Mouse (Mus musculus) hindbrain, embryonic 12.5 days (tissue): ENCODE data around the gene Gm45808. TPM values are rescaled to one million over a fixed set of nuclear protein-coding genes. Genes with fewer than 3 reads are reported as not detected.
A peak's percentile ranks its signal among the peaks of the same experiment; 100 is the strongest.

Source experiments
- ATAC-seq: fragments of 200-750 bp; cut with Nextera tagmentation; 2 replicates; pipeline ENCODE4 v1.8.0; 2017; ENCODE audit warnings: moderate TSS enrichment; ENCODE audit not compliant: low FRiP score
- H3K27ac ChIP-seq: fragments of 300-500 bp; sonication (generic); 2 replicates; pipeline ENCODE4 v1.5.1; 2016; ENCODE audit warnings: mild to moderate bottlenecking
- H3K27me3 ChIP-seq: fragments of 300-500 bp; sonication (generic); 2 replicates; pipeline ENCODE4 v1.6.1; 2016; ENCODE audit warnings: mild to moderate bottlenecking
- H3K36me3 ChIP-seq: fragments of 300-500 bp; sonication (generic); 2 replicates; pipeline ENCODE4 v1.6.1; 2016; ENCODE audit warnings: mild to moderate bottlenecking
- H3K4me1 ChIP-seq: fragments of 300-500 bp; sonication (generic); 2 replicates; pipeline ENCODE4 v1.6.1; 2016
- H3K4me2 ChIP-seq: fragments of 300-500 bp; sonication (generic); replicated peaks from 2 replicates; pipeline ENCODE4 v1.6.1; 2016; ENCODE audit warnings: mild to moderate bottlenecking
- H3K4me3 ChIP-seq: fragments of 300-500 bp; sonication (generic); 2 replicates; pipeline ENCODE4 v1.5.1; 2016; ENCODE audit warnings: mild to moderate bottlenecking
- H3K9ac ChIP-seq: fragments of 300-500 bp; sonication (generic); 2 replicates; pipeline ENCODE4 v1.6.1; 2016; ENCODE audit warnings: mild to moderate bottlenecking, moderate library complexity
- H3K9me3 ChIP-seq: fragments of 300-500 bp; sonication (generic); replicated peaks from 2 replicates; pipeline ENCODE4 v1.6.1; 2016; ENCODE audit warnings: mild to moderate bottlenecking
- WGBS: fragments of 180-500 bp; shearing (Covaris S2); methylation state at CpG from one replicate; pipeline ENCODE4 v1.1.7; 2016; 5-methylcytosine and 5-hydroxymethylcytosine counted together
- microRNA-seq: library from miRNA; unstranded; fragments of <30 nt; microRNA quantifications from one replicate; pipeline ENCODE4, GENCODE M21; 2017
- polyA plus RNA-seq: library from polyadenylated mRNA; unstranded; fragments of >200 nt; fragmentation: Nextera tagmentation; extraction: Ambion mirVana; gene quantifications from 2 replicates; pipeline ENCODE4 v1.2.1, GENCODE M21; 2016

Gm45808 gene
- polyA plus RNA-seq, 1 experiment from 2014 or later, result not detected

GRCm38 (mm10) chr7:45435038-45435437 is 51.6 kb downstream of the Gm45808 start:
- peak overlapping the region; percentile 88 for H3K4me3 ChIP-seq
- no peaks in the 10 kb centered on the region for H3K9me3 ChIP-seq
- peaks cover 26% of the 10 kb centered on the region for H3K36me3 ChIP-seq
- peaks cover 44% of the 10 kb centered on the region for H3K4me1 ChIP-seq
- peak overlapping the region; percentile 99 for H3K4me2 ChIP-seq
- no peaks in the 10 kb centered on the region for H3K27me3 ChIP-seq
- no peak for ATAC-seq
- WGBS, result 5% methylated on average over 16 of the region's 16 CpGs
- H3K9ac ChIP-seq, result peak overlapping the region; percentile 62
- H3K27ac ChIP-seq, result peak overlapping the region; percentile 14; the same call in 1 of the 2 replicates

GRCm38 (mm10) chr7:45434203-45435015 is 52.2 kb downstream of the Gm45808 start, which contains the start of gene Gys1:
Gys1 (plus strand) TSS chr7:45434844.
- under 1% methylated on average over 45 of the region's 45 CpGs for WGBS
- Histone ChIP-seq H3K9me3 (no peaks in the 10 kb centered on the region), H3K9ac (peak within 1 kb of the TSS; percentile 89), H3K4me1 (peaks cover 44% of the 10 kb centered on the region), H3K4me3 (peak within 1 kb of the TSS; percentile 88), H3K27me3 (no peaks in the 10 kb centered on the region), H3K36me3 (peaks cover 27% of the 10 kb centered on the region), H3K27ac (peak within 1 kb of the TSS; percentile 92), H3K4me2 (peak within 1 kb of the TSS; percentile 99)
- ATAC-seq, result peak; percentile 97

- H3K9ac ChIP-seq, result peak overlapping the region; percentile 89
- peaks cover 44% of the 10 kb centered on the region for H3K4me1 ChIP-seq
- H3K9me3 ChIP-seq, result no peaks in the 10 kb centered on the region
- H3K27ac ChIP-seq, result peak overlapping the region; percentile 92
- H3K4me3 ChIP-seq, result peak overlapping the region; percentile 88
- H3K36me3 ChIP-seq, result peaks cover 33% of the 10 kb centered on the region
- WGBS, result 1% methylated on average over 7 of the region's 7 CpGs
- no peaks in the 10 kb centered on the region for H3K27me3 ChIP-seq
- no peak; the same call in 1 of the 2 replicates for ATAC-seq
- H3K4me2 ChIP-seq, result peak overlapping the region; percentile 99
These were observed 52.8 kb downstream of the Gm45808 start for GRCm38 (mm10) chr7:45433835-45434202.

GRCm38 (mm10) chr7:45426556-45426955 is 60.1 kb downstream of the Gm45808 start:
- Histone ChIP-seq H3K27ac (no peak overlapping the region), H3K4me1 (0 out of 2 replicates have a peak, but pooled peaks cover 3% of the 10 kb centered on the region), H3K4me3 (no peak overlapping the region), H3K9ac (no peak overlapping the region), H3K4me2 (no peak overlapping the region), H3K27me3 (peaks cover under 1% of the 10 kb centered on the region), H3K9me3 (no peaks in the 10 kb centered on the region), H3K36me3 (peaks cover 94% of the 10 kb centered on the region)
- WGBS, result 96% methylated on average over 8 of the region's 8 CpGs
- ATAC-seq, result no peak

- peaks cover 54% of the 10 kb centered on the region for H3K27me3 ChIP-seq
- H3K36me3 ChIP-seq, result peaks cover 56% of the 10 kb centered on the region
- WGBS, result 89% methylated on average over 14 of the region's 14 CpGs
These were observed 65.4 kb downstream of the Gm45808 start for GRCm38 (mm10) chr7:45421194-45421593.

GRCm38 (mm10) chr7:45420615-45420919 is 66.0 kb downstream of the Gm45808 start, which contains the start of gene Lhb:
Lhb (plus strand) TSS chr7:45420820.
- Histone ChIP-seq H3K27ac (no peak within 1 kb of the TSS), H3K27me3 (peaks cover 61% of the 10 kb centered on the region), H3K4me2 (no peak within 1 kb of the TSS), H3K9me3 (no peaks in the 10 kb centered on the region), H3K4me3 (no peak within 1 kb of the TSS), H3K9ac (no peak within 1 kb of the TSS), H3K4me1 (peaks cover 5% of the 10 kb centered on the region; the same call in 1 of the 2 replicates), H3K36me3 (peaks cover 51% of the 10 kb centered on the region)
- 58% methylated on average over 6 of the region's 6 CpGs for WGBS
- no peak for ATAC-seq

More at GRCm38 (mm10) chr7:45421194-45421593, 65.4 kb downstream of the Gm45808 start:
- Histone ChIP-seq H3K4me2 (no peak overlapping the region), H3K9ac (no peak overlapping the region), H3K27ac (no peak overlapping the region), H3K9me3 (no peaks in the 10 kb centered on the region), H3K4me3 (no peak overlapping the region), H3K4me1 (peaks cover 5% of the 10 kb centered on the region; the same call in 1 of the 2 replicates)
- no peak for ATAC-seq

- no peak overlapping the region for H3K27ac ChIP-seq
- WGBS, result 16% methylated on average over 27 of the region's 27 CpGs
- H3K4me1 ChIP-seq, result peaks cover 5% of the 10 kb centered on the region; the same call in 1 of the 2 replicates
- H3K27me3 ChIP-seq, result peaks cover 66% of the 10 kb centered on the region
- no peak overlapping the region for H3K9ac ChIP-seq
- no peak overlapping the region for H3K4me3 ChIP-seq
- H3K4me2 ChIP-seq, result no peak overlapping the region
- H3K36me3 ChIP-seq, result peaks cover 46% of the 10 kb centered on the region
- H3K9me3 ChIP-seq, result no peaks in the 10 kb centered on the region
- no peak for ATAC-seq
These were observed 66.6 kb downstream of the Gm45808 start for GRCm38 (mm10) chr7:45419859-45420614.

- no peak for ATAC-seq
- Histone ChIP-seq H3K4me1 (peaks cover 17% of the 10 kb centered on the region), H3K27me3 (peaks cover 86% of the 10 kb centered on the region), H3K27ac (no peak overlapping the region), H3K9me3 (no peaks in the 10 kb centered on the region), H3K36me3 (peaks cover 26% of the 10 kb centered on the region), H3K4me3 (no peak overlapping the region), H3K4me2 (no peak overlapping the region), H3K9ac (no peak overlapping the region)
- WGBS, result 10% methylated on average over 13 of the region's 13 CpGs
These were observed 68.6 kb downstream of the Gm45808 start for GRCm38 (mm10) chr7:45417962-45418492.

Small RNA genes within 50 kb of the gene (microRNA-seq; reads per million reads assigned to microRNA genes)
- gene Gm22133, result not detected

Other genes starting within 250 kb of the Gm45808 start
- 1.3 and 1.5 TPM in 2 replicates for gene Cd37, start 247.7 kb downstream of the Gm45808 start, polyA plus RNA-seq
- 0.10 and 0.28 TPM in 2 replicates for gene Slc6a16, start 245.7 kb downstream of the Gm45808 start, polyA plus RNA-seq
- gene Slc6a21, start 209.3 kb downstream of the Gm45808 start, polyA plus RNA-seq, result not detected in 2 replicates
- gene Trpm4, start 153.0 kb downstream of the Gm45808 start, polyA plus RNA-seq, result 11.5 and 14.7 TPM in 2 replicates
- 0.65 and 0.68 TPM in 2 replicates for gene Hrc, start 151.5 kb downstream of the Gm45808 start, polyA plus RNA-seq
- 15.6 and 16.2 TPM in 2 replicates for gene Ppfia3, start 119.8 kb downstream of the Gm45808 start, polyA plus RNA-seq
- 2.9 and 3.8 TPM in 2 replicates for gene Lin7b, start 116.2 kb downstream of the Gm45808 start, polyA plus RNA-seq
- 285 and 300 TPM in 2 replicates for gene Snrnp70, start 91.1 kb downstream of the Gm45808 start, polyA plus RNA-seq
- not detected in 2 replicates for gene Kcna7, start 81.2 kb downstream of the Gm45808 start, polyA plus RNA-seq
- gene Ntf5, start 73.1 kb downstream of the Gm45808 start, polyA plus RNA-seq, result 1.2 and 1.3 TPM in 2 replicates
- 1.0 and 1.6 TPM in 2 replicates for gene Lhb, start 66.0 kb downstream of the Gm45808 start, polyA plus RNA-seq
- gene Gys1, start 52.0 kb downstream of the Gm45808 start, polyA plus RNA-seq, result 34.8 TPM in 2 replicates
- 124 and 129 TPM in 2 replicates for gene Ruvbl2, start 48.7 kb downstream of the Gm45808 start, polyA plus RNA-seq
- gene Ftl1, start 26.9 kb downstream of the Gm45808 start, polyA plus RNA-seq, result 5,718 and 6,089 TPM in 2 replicates
- gene Bax, start 19.9 kb downstream of the Gm45808 start, polyA plus RNA-seq, result 231 and 244 TPM in 2 replicates
- gene Tulp2, start 4.9 kb downstream of the Gm45808 start, polyA plus RNA-seq, result 0.13 and 0.54 TPM in 2 replicates
- gene Dhdh, start 2.0 kb upstream of the Gm45808 start, polyA plus RNA-seq, result 3.4 and 3.5 TPM in 2 replicates
- gene Nucb1, start 23.6 kb upstream of the Gm45808 start, polyA plus RNA-seq, result 144 and 147 TPM in 2 replicates
- 16.7 and 19.2 TPM in 2 replicates for gene Ppp1r15a, start 39.5 kb upstream of the Gm45808 start, polyA plus RNA-seq
- 1.9 and 3.8 TPM in 2 replicates for gene Plekha4, start 39.5 kb upstream of the Gm45808 start, polyA plus RNA-seq
- gene Hsd17b14, start 68.1 kb upstream of the Gm45808 start, polyA plus RNA-seq, result 0.70 and 0.79 TPM in 2 replicates
- gene Bcat2, start 83.3 kb upstream of the Gm45808 start, polyA plus RNA-seq, result 35.2 and 36.9 TPM in 2 replicates
- 0.45 TPM in 1 of 2 replicates, not detected in the other for gene Fgf21, start 128.7 kb upstream of the Gm45808 start, polyA plus RNA-seq
- gene Fut1, start 130.5 kb upstream of the Gm45808 start, polyA plus RNA-seq, result 0.14 TPM in 1 of 2 replicates, not detected in the other
- 0.18 TPM in 1 of 2 replicates, not detected in the other for gene Izumo1, start 135.0 kb upstream of the Gm45808 start, polyA plus RNA-seq
- gene Rasip1, start 140.7 kb upstream of the Gm45808 start, polyA plus RNA-seq, result 15.6 and 16.2 TPM in 2 replicates
- 3.7 and 4.8 TPM in 2 replicates for gene Mamstr, start 153.2 kb upstream of the Gm45808 start, polyA plus RNA-seq
- 0.37 TPM in 1 of 2 replicates, not detected in the other for gene Fut2, start 179.6 kb upstream of the Gm45808 start, polyA plus RNA-seq
- gene Ntn5, start 197.2 kb upstream of the Gm45808 start, polyA plus RNA-seq, result 0.68 and 1.2 TPM in 2 replicates
- 1.1 and 2.2 TPM in 2 replicates for gene Sec1, start 207.6 kb upstream of the Gm45808 start, polyA plus RNA-seq
- 21.2 and 25.5 TPM in 2 replicates for gene Car11, start 213.0 kb upstream of the Gm45808 start, polyA plus RNA-seq
- gene Dbp, start 218.3 kb upstream of the Gm45808 start, polyA plus RNA-seq, result 4.2 and 5.3 TPM in 2 replicates
- 607 and 682 TPM in 2 replicates for gene Rpl18, start 228.6 kb upstream of the Gm45808 start, polyA plus RNA-seq
- 28.7 and 30.3 TPM in 2 replicates for gene Sphk2, start 231.2 kb upstream of the Gm45808 start, polyA plus RNA-seq
- gene Fam83e, start 234.4 kb upstream of the Gm45808 start, polyA plus RNA-seq, result 0.89 and 1.0 TPM in 2 replicates
- gene Spaca4, start 239.0 kb upstream of the Gm45808 start, polyA plus RNA-seq, result not detected in 2 replicates